Mouse (Mus musculus): ENCODE results near the gene Rfx2.

DNA sequence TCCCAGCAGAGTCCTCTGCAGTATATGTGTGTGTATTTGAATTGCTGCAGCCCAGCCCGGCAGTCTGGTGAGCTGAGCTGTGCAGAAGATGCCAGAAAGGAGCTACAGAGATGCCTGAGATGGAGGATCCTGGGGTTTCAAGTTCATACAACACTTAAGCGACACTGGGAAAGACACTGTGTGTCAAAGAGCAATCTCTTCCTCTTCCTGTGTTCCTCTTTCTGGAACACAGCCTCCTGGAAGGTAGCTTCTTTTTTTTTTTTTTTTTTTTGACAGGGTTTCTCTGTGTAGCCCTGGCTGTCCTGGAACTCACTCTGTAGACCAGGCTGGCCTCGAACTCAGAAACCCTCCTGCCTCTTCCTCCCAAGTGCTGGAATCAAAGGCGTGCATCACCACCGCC, 18.0 kb upstream of the Rfx2 start:
- TF ChIP-seq CTCF (IDR thresholded peaks at IDR 0.05; ENCODE audit: borderline replicate concordance, insufficient read depth, low read length) (no peak), POLR2A (IDR thresholded peaks at IDR 0.05; ENCODE audit: low read depth, low read length) (no peak)
